In genomic region chrX:56346932-56347253, GRCm38 (mm10) we compare ENCODE assay signal across 8 mouse cellular contexts. TPM values are rescaled to one million over a fixed set of nuclear protein-coding genes. Genes with fewer than 3 reads are reported as not detected.
DNase-seq lines count a peak whose midpoint lies in the region; ATAC-seq and TF ChIP-seq lines count a peak whose summit lies in the region.

No protein-coding gene starts in this region.

- peak overlapping the region; percentile 70 for H3K9ac ChIP-seq in embryonic facial prominence, embryonic 13.5 days
- H3K9ac ChIP-seq in heart, embryonic 15.5 days, result peak overlapping the region; percentile 58

- no peak overlapping the region for H3K27ac ChIP-seq in embryonic facial prominence, embryonic 13.5 days
- H3K27ac ChIP-seq in heart, embryonic 15.5 days, result peak overlapping the region; percentile 68
- H3K27ac ChIP-seq in thymus, adult 2 months (ENCODE audit: control insufficient read depth, insufficient read depth, low read length), result no peak overlapping the region

- TF ChIP-seq CTCF in G1E (IDR thresholded peaks at IDR 0.05; ENCODE audit: low read depth, low read length), result no peak
- no peak for TF ChIP-seq CTCF in thymus, adult 2 months (IDR thresholded peaks at IDR 0.05; ENCODE audit: borderline replicate concordance, control insufficient read depth, extremely low read depth, insufficient read depth, low read length, poor library complexity)

- no peaks in the 10 kb centered on the region for H3K4me1 ChIP-seq in G1E (ENCODE audit: insufficient read depth, low read depth, low read length)
- no peaks in the 10 kb centered on the region for H3K4me1 ChIP-seq in embryonic facial prominence, embryonic 13.5 days
- no peaks in the 10 kb centered on the region for H3K4me1 ChIP-seq in heart, embryonic 15.5 days (replicated peaks)
- peaks cover 7% of the 10 kb centered on the region; the same call in 1 of the 2 replicates for H3K4me1 ChIP-seq in thymus, adult 2 months (replicated peaks; ENCODE audit: control insufficient read depth, insufficient read depth, low read length)

- no peak for TF ChIP-seq POLR2A in thymus, adult 2 months (IDR thresholded peaks at IDR 0.05; ENCODE audit: control insufficient read depth, extremely low read depth, insufficient read depth, low read length, poor library complexity)

- H3K9me3 ChIP-seq in G1E (replicated peaks), result no peaks in the 10 kb centered on the region
- H3K9me3 ChIP-seq in embryonic facial prominence, embryonic 13.5 days, result no peaks in the 10 kb centered on the region
- no peaks in the 10 kb centered on the region for H3K9me3 ChIP-seq in heart, embryonic 15.5 days (replicated peaks)

- H3K27me3 ChIP-seq in G1E (ENCODE audit: insufficient read depth, low read length), result no peaks in the 10 kb centered on the region
- no peaks in the 10 kb centered on the region for H3K27me3 ChIP-seq in embryonic facial prominence, embryonic 13.5 days
- H3K27me3 ChIP-seq in heart, embryonic 15.5 days, result no peaks in the 10 kb centered on the region
- H3K27me3 ChIP-seq in thymus, adult 2 months (ENCODE audit: control insufficient read depth, insufficient read depth, low read length), result no peaks in the 10 kb centered on the region

- ATAC-seq in G1E (ENCODE audit: extremely low read depth, insufficient number of reproducible peaks, low FRiP score, poor library complexity, severe bottlenecking), result no peak
- ATAC-seq in embryonic facial prominence, embryonic 13.5 days (ENCODE audit: insufficient number of reproducible peaks, insufficient read depth, low FRiP score, low TSS enrichment, low read depth), result no peak
- ATAC-seq in heart, embryonic 15.5 days (replicated peaks; ENCODE audit: insufficient number of reproducible peaks, insufficient read depth, low FRiP score, low read depth), result peak; percentile 39; the same call in 1 of the 2 replicates

- DNase-seq in G1E (ENCODE audit: low spot score), result no peak
- peak; percentile 62 for DNase-seq in adrenal gland, postnatal 10 days
- DNase-seq in kidney, postnatal 10 days, result peak; percentile 56
- DNase-seq in lung, postnatal 10 days, result peak; percentile 62
- DNase-seq in right cerebral cortex, postnatal 4 days, result peak; percentile 5
- no peak for DNase-seq in thymus, adult 2 months

- no peaks in the 10 kb centered on the region for H3K36me3 ChIP-seq in G1E (replicated peaks)
- H3K36me3 ChIP-seq in embryonic facial prominence, embryonic 13.5 days, result peaks cover 7% of the 10 kb centered on the region; the same call in 1 of the 2 replicates
- H3K36me3 ChIP-seq in heart, embryonic 15.5 days, result no peaks in the 10 kb centered on the region
- no peaks in the 10 kb centered on the region for H3K36me3 ChIP-seq in thymus, adult 2 months (ENCODE audit: control insufficient read depth, insufficient read depth, low read length)

- H3K4me2 ChIP-seq in embryonic facial prominence, embryonic 13.5 days, result peak overlapping the region; percentile 54
- H3K4me2 ChIP-seq in heart, embryonic 15.5 days, result peak overlapping the region; percentile 58

- 50% methylated on average over 8 of the region's 8 CpGs for WGBS in embryonic facial prominence, embryonic 13.5 days
- WGBS in heart, embryonic 15.5 days, result 46% methylated on average over 8 of the region's 8 CpGs
- 59% methylated on average over 8 of the region's 8 CpGs for WGBS in thymus, adult 2 months

- H3K4me3 ChIP-seq in G1E (ENCODE audit: low read depth, low read length), result peak overlapping the region; percentile 38; the same call in 1 of the 2 replicates
- H3K4me3 ChIP-seq in embryonic facial prominence, embryonic 13.5 days, result peak overlapping the region; percentile 57
- peak overlapping the region; percentile 67 for H3K4me3 ChIP-seq in heart, embryonic 15.5 days
- no peak overlapping the region for H3K4me3 ChIP-seq in thymus, adult 2 months (ENCODE audit: control insufficient read depth, insufficient read depth, low read length)

RNA-seq across cellular contexts. Expression of gene Zfp449, which starts 0.7 kb away (rescaled TPM):
- 0.68 and 0.83 TPM in 2 replicates for total RNA-seq in G1E (2014; fragmentation: Nextera tagmentation)
- 0.46 and 0.66 TPM in 2 replicates for total RNA-seq in G1E (2017)
- polyA plus RNA-seq in G1E (2012), result 0.01 and 0.02 TPM in 2 replicates
- 1 to 10 TPM; 3.5 to 4.4 TPM for total RNA-seq in adrenal gland, postnatal 10 days (2021)
- 8.9 and 9.3 TPM in 2 replicates for polyA plus RNA-seq in embryonic facial prominence, embryonic 13.5 days (2015; fragmentation: Nextera tagmentation; extraction: Ambion mirVana)
- 6.3 and 8.2 TPM in 2 replicates for polyA plus RNA-seq in heart, embryonic 15.5 days (2015; fragmentation: Nextera tagmentation; extraction: Ambion mirVana)
- polyA plus RNA-seq in thymus, adult 2 months (2012; rRNA removed), result 0.36 and 0.42 TPM in 2 replicates

RNA-seq across cellular contexts. Expression of gene Smim10l2a, which starts 27.5 kb away (rescaled TPM):
- not detected in 2 replicates for total RNA-seq in G1E (2014; fragmentation: Nextera tagmentation)
- 0.11 TPM in 1 of 2 replicates, not detected in the other for total RNA-seq in G1E (2017)
- polyA plus RNA-seq in G1E (2012), result not detected in 2 replicates
- 1 to 10 TPM; 1.2 to 1.8 TPM for total RNA-seq in adrenal gland, postnatal 10 days (2021)
- 6.1 and 6.8 TPM in 2 replicates for polyA plus RNA-seq in embryonic facial prominence, embryonic 13.5 days (2015; fragmentation: Nextera tagmentation; extraction: Ambion mirVana)
- 1.5 and 2.8 TPM in 2 replicates for polyA plus RNA-seq in heart, embryonic 15.5 days (2015; fragmentation: Nextera tagmentation; extraction: Ambion mirVana)
- polyA plus RNA-seq in thymus, adult 2 months (2012; rRNA removed), result 0.83 and 0.86 TPM in 2 replicates

Comparison
In these comparisons a context has a peak if more than half of its experiments do, and no peak if none do; other contexts are left out.
1. DNase-seq: peak in adrenal gland, postnatal 10 days (single experiment), kidney, postnatal 10 days (single experiment), lung, postnatal 10 days (single experiment) and right cerebral cortex, postnatal 4 days (single experiment); none in G1E (single experiment) and thymus, adult 2 months (single experiment).